ENCODE assay signal across 8 mouse cellular contexts in the genomic region with DNA sequence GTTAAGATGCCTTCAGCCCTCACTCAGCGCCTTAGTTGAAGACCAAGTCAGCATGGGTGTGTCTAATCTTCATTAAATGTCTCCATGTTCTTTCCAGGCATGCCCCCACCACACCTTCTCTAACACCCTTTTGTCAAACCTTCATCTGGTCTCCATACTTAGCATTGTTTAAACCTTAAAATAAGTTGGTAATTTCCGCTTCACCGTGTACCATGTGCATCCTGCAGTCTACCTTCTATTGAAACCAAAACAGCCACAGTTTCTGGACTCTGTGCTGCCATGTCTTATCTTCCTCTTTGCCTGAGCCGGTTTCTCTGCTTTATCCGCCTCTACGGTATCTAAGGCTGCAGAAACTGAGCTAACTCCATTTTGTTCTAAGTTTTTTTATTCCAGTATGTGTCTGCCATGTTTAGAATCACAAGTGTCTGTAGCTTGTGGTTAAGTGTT. TPM values are rescaled to one million over a fixed set of nuclear protein-coding genes. Genes with fewer than 3 reads are reported as not detected.
A peak's percentile ranks its signal among the peaks of the same experiment; 100 is the strongest.
DNase-seq lines count a peak whose midpoint lies in the region; ATAC-seq and TF ChIP-seq lines count a peak whose summit lies in the region.

No protein-coding gene starts in this region.

- H3K9ac ChIP-seq in heart, embryonic 15.5 days, result peak overlapping the region; percentile 90
- H3K9ac ChIP-seq in MEL (ENCODE audit: control insufficient read depth, low read depth, low read length, poor library complexity, severe bottlenecking), result peak overlapping the region; percentile 98
- H3K9ac ChIP-seq in heart, postnatal 0 days (replicated peaks; ENCODE audit: low read depth, low read length), result peak overlapping the region; percentile 93

- intact Hi-C loops in heart, postnatal 10 days (cut with DNase I), result loop anchor here (1.0 kb wide), 1 partner anchor 266 kb away; no protein-coding TSS in a partner anchor

- TF ChIP-seq RAD21 in MEL (IDR thresholded peaks at IDR 0.05; ENCODE audit: low read depth, low read length), result no peak

- TF ChIP-seq POLR2A in MEL (IDR thresholded peaks at IDR 0.05; ENCODE audit: control insufficient read depth in 1 of 2, insufficient read depth in 1 of 2, low read depth in 1 of 2, low read length in 2 of 2, poor library complexity in 1 of 2), result no peak

- DNase-seq in heart, postnatal 10 days, result no peak
- peak; percentile 67 for DNase-seq in MEL (ENCODE audit: low read depth, low spot score)
- peak; percentile 64 for DNase-seq in heart, postnatal 0 days (ENCODE audit: low spot score)
- DNase-seq in urinary bladder, adult 18-20 months (ENCODE audit: low spot score in 2 of 2), result no peak
- DNase-seq in right cerebral cortex, postnatal 10 days (ENCODE audit: low spot score in 2 of 2), result no peak
- no peak for DNase-seq in urinary bladder, postnatal 4 days (ENCODE audit: low spot score in 2 of 2)

- H3K9me3 ChIP-seq in heart, embryonic 15.5 days (replicated peaks), result no peaks in the 10 kb centered on the region
- no peaks in the 10 kb centered on the region for H3K9me3 ChIP-seq in MEL (replicated peaks; ENCODE audit: insufficient read depth, low read length)
- no peaks in the 10 kb centered on the region for H3K9me3 ChIP-seq in heart, postnatal 0 days (replicated peaks; ENCODE audit: control insufficient read depth, low read length)

- peaks cover 52% of the 10 kb centered on the region for H3K79me2 ChIP-seq in MEL (ENCODE audit: control insufficient read depth, insufficient read depth, low read length, poor library complexity)

- no peak for ATAC-seq in heart, embryonic 15.5 days (replicated peaks; ENCODE audit: insufficient number of reproducible peaks, insufficient read depth, low FRiP score, low read depth)
- ATAC-seq in heart, postnatal 0 days (ENCODE audit: insufficient read depth, low read depth), result no peak
- ATAC-seq in megakaryocyte progenitor cell, adult 5-6 weeks (replicated peaks; ENCODE audit: poor library complexity), result peak; percentile 10

- peaks cover 27% of the 10 kb centered on the region for H3K4me1 ChIP-seq in heart, embryonic 15.5 days (replicated peaks)
- peaks cover 7 to 17% of the 10 kb centered on the region in 2 experiments; a peak in 3 of 4 replicates for H3K4me1 ChIP-seq in MEL (ENCODE audit: control insufficient read depth in 1 of 2, insufficient read depth in 2 of 2, low read length in 2 of 2)
- peaks cover 6% of the 10 kb centered on the region for H3K4me1 ChIP-seq in heart, postnatal 0 days (ENCODE audit: control insufficient read depth, insufficient read depth)

- peak in 1 of 2 experiments; percentile 60; a peak in 2 of 4 replicates for TF ChIP-seq EP300 in MEL (IDR thresholded peaks at IDR 0.05; ENCODE audit: low read depth in 1 of 2, low read length in 2 of 2)
- no peak for TF ChIP-seq EP300 in heart, postnatal 0 days (IDR thresholded peaks at IDR 0.05; ENCODE audit: low read depth)

- peaks cover 19% of the 10 kb centered on the region for H3K36me3 ChIP-seq in heart, embryonic 15.5 days
- H3K36me3 ChIP-seq in MEL (ENCODE audit: control insufficient read depth in 1 of 2, insufficient read depth in 2 of 2, low read length in 2 of 2), result peaks cover 22 to 23% of the 10 kb centered on the region in 2 experiments
- peaks cover 23% of the 10 kb centered on the region for H3K36me3 ChIP-seq in heart, postnatal 0 days (replicated peaks; ENCODE audit: control insufficient read depth, insufficient read depth, low read length)

- WGBS in heart, embryonic 15.5 days, result 11% methylated on average over 6 of the region's 6 CpGs
- WGBS in heart, postnatal 0 days, result 6% methylated on average over 6 of the region's 6 CpGs

- TF ChIP-seq CTCF in MEL (IDR thresholded peaks at IDR 0.05 in 2 of 3, conservative IDR thresholded peaks at IDR 0.05 in 1 of 3; ENCODE audit: control insufficient read depth in 1 of 3, insufficient read depth in 1 of 3, low read depth in 2 of 3, low read length in 3 of 3, poor library complexity in 1 of 3, severe bottlenecking in 1 of 3), result no peak
- TF ChIP-seq CTCF in heart, postnatal 0 days (IDR thresholded peaks at IDR 0.05; ENCODE audit: low read depth), result no peak

- H3K4me2 ChIP-seq in heart, embryonic 15.5 days, result peak overlapping the region; percentile 83
- peak overlapping the region; percentile 68 for H3K4me2 ChIP-seq in heart, postnatal 0 days (ENCODE audit: low read depth, low read length)

- H3K4me3 ChIP-seq in heart, embryonic 15.5 days, result peak overlapping the region; percentile 90
- H3K4me3 ChIP-seq in MEL (ENCODE audit: control insufficient read depth in 1 of 2, insufficient read depth in 1 of 2, low read depth in 2 of 2, low read length in 2 of 2), result peak overlapping the region; percentile 88 to 92
- H3K4me3 ChIP-seq in heart, postnatal 0 days (ENCODE audit: low read depth, low read length), result peak overlapping the region; percentile 84

- no peaks in the 10 kb centered on the region for H3K27me3 ChIP-seq in heart, embryonic 15.5 days
- no peaks in the 10 kb centered on the region for H3K27me3 ChIP-seq in MEL (ENCODE audit: control insufficient read depth in 1 of 2, insufficient read depth in 2 of 2, low read length in 2 of 2)
- no peaks in the 10 kb centered on the region for H3K27me3 ChIP-seq in heart, postnatal 0 days (ENCODE audit: control insufficient read depth, insufficient read depth, low read length)

- H3K27ac ChIP-seq in heart, embryonic 15.5 days, result peak overlapping the region; percentile 98
- peak overlapping the region; percentile 47 for H3K27ac ChIP-seq in MEL (ENCODE audit: control insufficient read depth, low read depth, low read length)
- peak overlapping the region; percentile 95 for H3K27ac ChIP-seq in heart, postnatal 0 days (ENCODE audit: low read depth)

TF ChIP-seq in MEL, 35 proteins besides CTCF, POLR2A, EP300 and RAD21:
- TF ChIP-seq ZKSCAN1 (IDR thresholded peaks at IDR 0.05; ENCODE audit: low read depth, low read length), result no peak
- peak; percentile 73 for TF ChIP-seq SIN3A (IDR thresholded peaks at IDR 0.05; ENCODE audit: low read length)
- no peak for TF ChIP-seq UBTF (IDR thresholded peaks at IDR 0.05; ENCODE audit: borderline replicate concordance, insufficient read depth, low read depth, low read length)
- TF ChIP-seq HCFC1 (IDR thresholded peaks at IDR 0.05; ENCODE audit: low read depth, low read length), result no peak
- TF ChIP-seq ZC3H11A (IDR thresholded peaks at IDR 0.05; ENCODE audit: low read depth, low read length), result no peak
- peak; percentile 60 for TF ChIP-seq GATA1 (IDR thresholded peaks at IDR 0.05; ENCODE audit: low read depth, low read length)
- no peak; the same call in 1 of the 2 replicates for TF ChIP-seq ETS1 (IDR thresholded peaks at IDR 0.05; ENCODE audit: low read depth, low read length)
- no peak for TF ChIP-seq JUND (IDR thresholded peaks at IDR 0.05; ENCODE audit: low read depth, low read length)
- no peak for TF ChIP-seq MAFK (IDR thresholded peaks at IDR 0.05; ENCODE audit: borderline replicate concordance, low read depth, low read length)
- TF ChIP-seq ZNF384 (IDR thresholded peaks at IDR 0.05; ENCODE audit: low read depth, low read length), result 0 out of 2 replicates have a peak, but pooled peaks have one; percentile 47
- no peak for TF ChIP-seq ZMIZ1 (IDR thresholded peaks at IDR 0.05; ENCODE audit: low read depth, low read length)
- TF ChIP-seq MXI1 (IDR thresholded peaks at IDR 0.05; ENCODE audit: low read depth, low read length), result peak; percentile 80
- no peak for TF ChIP-seq MAX (IDR thresholded peaks at IDR 0.05; ENCODE audit: low read length)
- no peak for TF ChIP-seq MEF2A (IDR thresholded peaks at IDR 0.05; ENCODE audit: extremely low read depth, insufficient replicate concordance, low read depth, low read length, poor library complexity, severe bottlenecking)
- TF ChIP-seq TCF12 (IDR thresholded peaks at IDR 0.05; ENCODE audit: low read depth, low read length), result peak; percentile 51; the same call in 1 of the 2 replicates
- TF ChIP-seq MYC (IDR thresholded peaks at IDR 0.05; ENCODE audit: low read depth, low read length), result peak; percentile 65
- TF ChIP-seq RCOR1 (IDR thresholded peaks at IDR 0.05; ENCODE audit: low read depth, low read length), result peak; percentile 62; the same call in 1 of the 2 replicates
- peak; percentile 50 for TF ChIP-seq TAL1 (IDR thresholded peaks at IDR 0.05; ENCODE audit: low read length)
- TF ChIP-seq CHD2 (IDR thresholded peaks at IDR 0.05; ENCODE audit: low read length), result no peak
- TF ChIP-seq USF1 (IDR thresholded peaks at IDR 0.05; ENCODE audit: low read depth, low read length), result no peak

RNA-seq across cellular contexts. Expression of gene Ivns1abp, which starts 2.4 kb away (rescaled TPM):
- polyA plus RNA-seq in heart, embryonic 15.5 days (2015; fragmentation: Nextera tagmentation; extraction: Ambion mirVana), result 278 and 308 TPM in 2 replicates
- 100 to 1,000 TPM; 417 to 438 TPM for total RNA-seq in heart, postnatal 10 days (2021)
- total RNA-seq in MEL (2012; rRNA removed), result 72.0 and 74.5 TPM in 2 replicates
- 100 to 1,000 TPM; 127 to 138 TPM for polyA plus RNA-seq in MEL (2012; ENCODE audit: insufficient read depth in 1 of 2, insufficient read length in 2 of 2, low read depth in 1 of 2, low replicate concordance in 2 of 2, missing spikeins in 1 of 2)
- total RNA-seq in heart, postnatal 0 days (2014; rRNA removed; ENCODE audit: low replicate concordance), result 385 and 413 TPM in 2 replicates
- polyA plus RNA-seq in heart, postnatal 0 days (2015; fragmentation: Nextera tagmentation; extraction: Ambion mirVana), result 272 and 278 TPM in 2 replicates
- 277 and 293 TPM in 2 replicates for total RNA-seq in megakaryocyte progenitor cell, adult 5-6 weeks (2015)
- 330 and 449 TPM in 2 replicates for total RNA-seq in megakaryocyte progenitor cell, adult 5-6 weeks (2017)

Comparison
In these comparisons a context has a peak if more than half of its experiments do, and no peak if none do; other contexts are left out.
1. DNase-seq: peak in MEL (single experiment) and heart, postnatal 0 days (single experiment); none in heart, postnatal 10 days (0 of 2), urinary bladder, adult 18-20 months (0 of 2), right cerebral cortex, postnatal 10 days (0 of 2) and urinary bladder, postnatal 4 days (0 of 2).
2. H3K27ac ChIP-seq: peak in every context shown above with its lines; median percentile 98 in heart, embryonic 15.5 days; 95 in heart, postnatal 0 days; 47 in MEL.
3. Peak in every context shown above with its lines, with median percentiles within 50 percentile points of each other: H3K4me3 ChIP-seq and H3K9ac ChIP-seq.